Mouse (Mus musculus) gonadal fat pad, adult 2 months (tissue): ENCODE measurements around the gene Cacng8. TPM values are rescaled to one million over a fixed set of nuclear protein-coding genes. Genes with fewer than 3 reads are reported as not detected.
"Not testable (repeated sequence)": the region's sequence is repeated elsewhere in the genome, so short reads cannot be mapped to it uniquely, and the experiment has no call there.

ENCODE experiments used
- DNase-seq: peaks from one replicate; pipeline ENCODE4 v3.0.0-alpha.2; 2012; ENCODE audit warnings: low read depth
- polyA plus RNA-seq: library from polyadenylated mRNA; depleted of rRNA; stranded (reverse); fragments of >200 nt; gene quantifications from 2 replicates; pipeline ENCODE4 v1.2.3, GENCODE M21; 2012

The Cacng8 gene
- polyA plus RNA-seq, 1 experiment = 0.12 TPM

DNA sequence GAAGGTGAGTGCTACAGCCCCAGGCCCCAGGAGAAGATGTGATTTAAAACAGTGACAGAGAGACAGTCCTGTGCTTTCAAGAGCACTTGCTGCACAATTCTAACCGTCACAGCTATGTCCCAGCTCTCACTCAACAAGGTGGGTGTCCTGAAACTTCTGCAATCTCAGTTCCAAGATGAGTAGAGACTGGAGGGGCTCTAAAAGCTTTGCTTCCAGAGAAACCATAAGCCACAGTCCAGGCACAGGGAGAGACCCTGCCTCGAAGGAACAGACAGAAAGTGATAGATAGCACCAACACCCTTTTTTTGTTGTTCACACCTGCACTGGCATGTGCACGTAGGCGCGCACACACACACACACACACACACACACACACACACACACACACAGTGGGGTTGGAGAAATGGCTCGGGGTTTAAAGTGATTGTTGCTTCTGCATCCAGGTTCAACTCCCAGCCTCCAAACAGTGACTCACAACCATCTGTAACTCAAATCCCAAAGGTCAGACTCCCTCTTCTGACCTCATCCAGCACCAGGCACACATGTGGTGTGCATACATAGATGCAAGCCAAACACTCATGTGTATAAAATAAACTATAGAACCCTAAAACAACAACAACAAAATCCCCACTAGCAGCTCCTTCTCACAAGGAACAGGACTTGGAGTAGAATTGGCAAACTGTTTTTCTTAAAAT lies 4.3 kb upstream of the Cacng8 start:
- DNase-seq = no peak

GRCm38 (mm10) chr7:3387761-3388160 lies 2.7 kb upstream of the Cacng8 start:
- DNase-seq = no peak

DNA sequence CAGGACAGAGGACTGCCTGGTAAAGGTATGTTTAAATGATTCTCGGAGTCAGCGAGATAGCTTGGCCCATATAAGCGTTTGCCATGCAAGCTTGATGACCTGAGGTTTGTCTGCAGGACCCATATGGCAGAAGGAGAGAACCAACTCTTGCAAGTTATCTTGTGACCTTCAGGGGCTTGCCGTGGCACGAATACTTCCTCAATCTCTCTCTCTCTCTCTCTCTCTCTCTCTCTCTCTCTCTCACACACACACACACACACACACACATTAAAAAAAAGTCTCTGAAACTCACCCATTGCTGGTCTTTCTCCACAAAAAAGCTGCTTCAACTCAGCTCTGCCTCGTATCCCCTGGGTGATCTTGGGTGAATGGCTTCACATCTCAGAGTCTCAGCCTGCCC lies 1.6 kb upstream of the Cacng8 start:
- no peak for DNase-seq

GRCm38 (mm10) chr7:3389444-3390412 lies 755 bp upstream of the Cacng8 start:
- no peak for DNase-seq

- no peak for DNase-seq
Measured at GRCm38 (mm10) chr7:3391081-3391451, 583 bp downstream of the Cacng8 start.

DNA sequence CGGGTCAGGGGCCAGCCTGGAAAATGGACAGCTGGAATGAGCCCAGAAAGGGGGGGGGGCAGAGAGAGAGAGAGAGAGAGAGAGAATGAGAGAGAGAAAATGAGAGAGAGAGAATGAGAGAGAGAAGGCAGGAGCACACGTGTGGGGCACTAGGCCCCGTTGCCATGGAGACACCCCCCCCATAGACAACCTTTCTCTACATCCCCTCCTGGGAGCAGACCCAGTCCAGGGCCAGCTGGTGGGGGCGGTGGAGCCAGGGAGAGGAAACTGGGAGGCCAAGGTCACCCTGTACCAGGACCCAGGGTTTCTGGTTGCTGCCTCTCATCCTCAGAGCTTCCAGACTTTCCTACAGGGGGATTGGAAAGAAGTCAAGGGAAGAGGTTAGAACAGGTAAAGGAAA lies 1.3 kb downstream of the Cacng8 start:
- no peak for DNase-seq

DNA sequence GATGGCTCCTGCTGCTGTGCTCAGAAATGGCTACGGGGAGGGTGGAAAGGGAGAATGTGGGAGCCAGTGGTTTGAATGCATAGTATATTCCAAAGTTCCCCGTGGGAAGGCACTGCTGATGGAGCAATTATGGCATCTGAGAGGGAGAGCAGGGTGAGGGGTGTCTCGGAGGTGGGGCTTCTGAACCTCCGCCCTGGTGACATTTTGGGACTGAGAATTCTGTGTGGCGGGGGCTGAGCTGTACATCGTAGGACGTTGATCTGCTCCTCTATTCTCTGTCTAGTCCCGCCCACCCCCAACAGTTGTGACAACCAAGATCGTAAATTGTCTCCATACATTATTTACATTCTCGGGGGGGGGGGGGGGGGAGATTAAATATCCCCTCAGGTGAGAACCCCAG lies 6.9 kb downstream of the Cacng8 start:
- DNase-seq = no peak

DNA sequence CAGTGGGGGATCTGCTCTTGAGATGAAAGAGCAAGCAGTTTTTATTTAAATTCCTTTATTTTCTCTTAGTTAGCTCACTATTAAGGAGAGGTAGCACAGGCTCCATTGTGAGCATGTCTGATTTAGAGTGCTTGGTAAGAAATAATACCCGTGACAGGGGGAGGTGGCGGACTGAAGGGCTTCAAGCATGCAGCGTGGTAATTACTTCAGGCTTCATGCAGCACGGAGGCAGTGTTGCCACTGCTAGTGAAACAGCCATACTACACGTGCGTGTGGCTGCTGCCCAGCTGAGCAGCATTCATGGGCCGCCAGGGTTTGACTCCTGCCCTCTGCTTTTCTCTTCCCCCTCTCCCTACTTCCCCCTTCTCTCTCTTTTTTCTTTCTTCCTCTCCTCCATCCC lies 7.3 kb downstream of the Cacng8 start:
- DNase-seq = no peak

DNA sequence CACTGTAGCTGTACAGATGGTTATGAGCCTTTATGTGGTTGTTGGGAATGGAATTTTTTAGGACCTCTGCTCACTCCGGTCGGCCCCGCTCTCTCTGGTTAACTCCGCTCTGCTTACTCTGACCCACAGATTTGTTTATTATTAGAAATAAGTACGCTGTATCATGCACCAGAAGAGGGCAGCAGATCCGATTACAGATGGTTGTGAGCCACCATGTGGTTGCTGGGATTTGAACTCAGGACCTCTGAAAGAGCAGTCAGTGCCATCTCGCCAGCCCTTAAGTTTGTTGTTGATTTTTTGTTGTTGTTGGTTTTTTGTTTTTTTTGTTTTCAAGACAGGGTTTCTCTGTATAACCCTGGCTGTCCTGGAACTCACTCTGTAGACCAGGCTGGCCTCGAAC lies 7.9 kb downstream of the Cacng8 start:
- DNase-seq = not testable (repeated sequence)

GRCm38 (mm10) chr7:3399937-3400336 lies 9.5 kb downstream of the Cacng8 start:
- no peak for DNase-seq

GRCm38 (mm10) chr7:3409729-3410520 lies 19.4 kb downstream of the Cacng8 start:
- no peak for DNase-seq

- DNase-seq = no peak
Measured at GRCm38 (mm10) chr7:3411160-3411941, 20.9 kb downstream of the Cacng8 start.

DNA sequence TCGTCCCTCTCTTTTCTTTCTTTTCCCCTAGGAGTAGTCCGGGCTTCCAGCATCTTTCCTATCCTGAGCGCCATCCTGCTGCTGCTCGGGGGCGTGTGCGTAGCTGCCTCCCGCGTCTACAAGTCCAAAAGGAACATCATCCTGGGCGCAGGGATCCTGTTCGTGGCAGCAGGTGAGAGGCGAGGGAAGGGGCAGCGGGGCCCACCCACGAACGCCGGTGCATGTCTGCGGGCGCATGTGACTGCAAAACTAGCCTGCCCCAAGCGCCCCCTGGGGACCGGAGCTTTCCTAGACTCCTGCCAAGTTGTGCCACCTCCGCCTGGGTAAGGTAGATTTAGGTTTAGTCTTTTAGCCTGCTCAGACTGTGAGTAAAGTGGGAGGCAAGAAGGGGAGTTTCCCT lies 21.6 kb downstream of the Cacng8 start:
- DNase-seq = no peak

GRCm38 (mm10) chr7:3414888-3415287 lies 24.4 kb downstream of the Cacng8 start:
- DNase-seq = no peak

DNA sequence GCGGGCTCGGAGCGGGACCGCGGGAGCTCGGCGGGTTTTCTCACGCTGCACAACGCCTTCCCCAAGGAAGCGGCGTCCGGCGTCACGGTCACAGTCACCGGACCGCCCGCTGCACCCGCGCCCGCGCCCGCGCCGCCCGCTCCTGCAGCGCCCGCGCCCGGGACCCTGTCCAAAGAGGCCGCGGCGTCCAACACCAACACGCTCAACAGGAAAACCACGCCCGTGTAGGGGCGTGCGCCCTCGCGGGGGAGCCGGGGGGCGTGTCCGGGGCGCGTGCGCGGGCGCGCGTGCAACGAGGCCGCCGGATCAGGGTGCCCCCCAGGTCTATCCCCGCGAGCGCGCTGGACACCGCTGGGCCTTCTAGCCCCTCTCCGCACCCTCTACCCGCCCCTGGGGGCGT lies 24.9 kb downstream of the Cacng8 start:
- no peak for DNase-seq

- no peak for DNase-seq
Measured at GRCm38 (mm10) chr7:3419941-3420340, 29.5 kb downstream of the Cacng8 start.

DNA sequence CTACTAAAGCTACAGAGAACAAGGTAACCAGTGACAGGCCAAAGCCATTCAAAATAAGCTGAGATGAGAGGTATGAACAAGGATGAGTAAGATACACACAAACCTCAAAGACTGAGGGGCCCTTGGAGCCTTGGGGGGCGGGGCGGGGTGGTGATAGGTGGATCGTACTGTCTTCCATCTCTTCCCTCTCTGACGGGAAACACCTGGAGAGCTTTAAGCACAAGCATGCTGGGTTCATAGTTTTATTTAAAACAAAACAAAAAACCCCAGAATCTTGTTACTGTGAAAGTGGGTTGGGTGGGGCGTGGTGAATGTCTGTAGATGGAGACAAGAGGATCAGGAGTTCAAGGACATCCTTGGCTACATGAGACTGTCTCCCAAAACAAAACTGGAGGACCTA lies 30.0 kb downstream of the Cacng8 start:
- no peak for DNase-seq

GRCm38 (mm10) chr7:3421297-3421696 lies 30.8 kb downstream of the Cacng8 start:
- DNase-seq = no peak

DNA sequence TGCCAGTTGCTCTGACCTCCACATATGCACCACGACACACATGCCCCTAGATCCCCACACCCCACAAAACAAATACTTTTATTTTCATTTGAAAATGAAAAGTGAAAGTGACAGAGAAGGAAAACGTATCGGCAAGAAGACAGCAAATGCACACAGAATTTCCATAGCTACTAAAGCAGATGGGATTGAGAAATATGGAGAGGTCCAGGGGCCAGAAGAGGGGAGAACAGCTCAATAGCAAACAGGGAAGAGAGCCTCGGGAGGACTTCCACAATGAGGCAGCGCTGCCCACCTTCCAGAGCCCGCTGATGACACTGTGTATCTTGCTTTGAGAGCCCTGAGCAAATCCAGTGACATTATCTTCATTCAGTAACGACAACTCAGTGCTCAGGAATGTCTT lies 31.6 kb downstream of the Cacng8 start:
- no peak for DNase-seq

GRCm38 (mm10) chr7:3423430-3423829 lies 32.9 kb downstream of the Cacng8 start:
- no peak for DNase-seq

DNA sequence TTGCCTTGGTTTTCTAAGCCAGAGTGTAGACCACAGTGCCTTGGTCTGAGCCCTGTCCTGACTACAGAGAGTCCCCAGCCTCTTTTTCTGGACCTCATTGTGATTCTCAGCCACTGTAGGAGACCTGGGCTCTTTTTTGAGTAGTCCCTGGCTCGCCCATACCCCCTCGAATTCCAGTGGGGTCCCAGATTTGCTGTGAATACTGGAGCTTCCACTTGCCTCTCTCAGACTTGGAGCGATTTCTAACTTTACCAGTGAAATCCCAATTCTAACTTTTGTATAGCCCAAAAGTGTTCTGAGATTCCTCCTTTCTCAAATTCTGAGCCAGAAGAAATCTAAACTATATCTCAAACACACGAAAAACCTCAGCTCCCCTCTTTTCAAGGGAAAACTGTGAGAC lies 33.4 kb downstream of the Cacng8 start, which contains the start of gene Cacng6:
Gene Cacng6 (plus strand): TSS at position 301 of the 400 bp plus-strand sequence.
- DNase-seq = no peak
